Mouse (Mus musculus) CD4-positive, CD25-positive, alpha-beta regulatory T cell (primary cell): ENCODE results near the gene Stx1a. TPM values are rescaled to one million over a fixed set of nuclear protein-coding genes. Genes with fewer than 3 reads are reported as not detected.

Experiments used
- polyA plus RNA-seq: library from polyadenylated mRNA; unstranded; fragments of 100-300 nt; shearing (Covaris generic); gene quantifications from one replicate; pipeline ENCODE4 v1.2.1, GENCODE M21; 2017

The Stx1a gene
- 24.8 TPM for polyA plus RNA-seq

GRCm38 (mm10) chr5:135023344-135024173, at the start of gene Stx1a:
Gene Stx1a, plus strand, starts transcription at chr5:135023482.

GRCm38 (mm10) chr5:134985633-134986297, 37.5 kb upstream of the Stx1a start, which contains the start of gene Cldn3:
Gene Cldn3, plus strand, starts transcription at chr5:134986214.

GRCm38 (mm10) chr5:135008671-135009589, 14.4 kb upstream of the Stx1a start, which contains the start of gene Abhd11:
Gene Abhd11, plus strand, starts transcription at chr5:135009152.

GRCm38 (mm10) chr5:135063629-135064381, 40.5 kb downstream of the Stx1a start, which contains the start of gene Dnajc30:
Gene Dnajc30, plus strand, starts transcription at chr5:135064202.

GRCm38 (mm10) chr5:135064909-135065446, 41.7 kb downstream of the Stx1a start, which contains the start of gene Bud23:
Gene Bud23, minus strand, starts transcription at chr5:135064959.

GRCm38 (mm10) chr5:135077564-135078481, 54.5 kb downstream of the Stx1a start, which contains the start of gene Vps37d:
Gene Vps37d, minus strand, starts transcription at chr5:135078266.

GRCm38 (mm10) chr5:135089653-135090052, 66.4 kb downstream of the Stx1a start, which contains the start of gene Mlxipl:
Gene Mlxipl, plus strand, starts transcription at chr5:135089890.

Other genes with a start within 250 kb of the Stx1a start
- not detected for gene Tmem270, start 116.7 kb upstream of the Stx1a start, polyA plus RNA-seq
- not detected for gene Cldn13, start 108.0 kb upstream of the Stx1a start, polyA plus RNA-seq
- gene Mettl27, start 91.1 kb upstream of the Stx1a start, polyA plus RNA-seq, result 14.3 TPM
- 0.16 TPM for gene Cldn4, start 76.5 kb upstream of the Stx1a start, polyA plus RNA-seq
- gene Cldn3, start 37.3 kb upstream of the Stx1a start, polyA plus RNA-seq, result not detected
- 92.5 TPM for gene Abhd11, start 14.3 kb upstream of the Stx1a start, polyA plus RNA-seq
- gene Dnajc30, start 40.7 kb downstream of the Stx1a start, polyA plus RNA-seq, result 20.5 TPM
- gene Bud23, start 41.5 kb downstream of the Stx1a start, polyA plus RNA-seq, result 110 TPM
- 0.19 TPM for gene Vps37d, start 54.8 kb downstream of the Stx1a start, polyA plus RNA-seq
- 0.20 TPM for gene Mlxipl, start 66.4 kb downstream of the Stx1a start, polyA plus RNA-seq
- 13.8 TPM for gene Tbl2, start 126.2 kb downstream of the Stx1a start, polyA plus RNA-seq
- gene Bcl7b, start 144.8 kb downstream of the Stx1a start, polyA plus RNA-seq, result 107 TPM
- gene Baz1b, start 163.8 kb downstream of the Stx1a start, polyA plus RNA-seq, result 51.2 TPM
- not detected for gene Fzd9, start 227.7 kb downstream of the Stx1a start, polyA plus RNA-seq